Mouse (Mus musculus) hindbrain, embryonic 12.5 days (tissue): Measurements from ENCODE around the gene Ier3. TPM values are rescaled to one million over a fixed set of nuclear protein-coding genes. Genes with fewer than 3 reads are reported as not detected.

Experiments used
- ATAC-seq: fragments of 200-750 bp; cut with Nextera tagmentation; 2 replicates; pipeline ENCODE4 v1.8.0; 2017; ENCODE audit warnings: moderate TSS enrichment; ENCODE audit not compliant: low FRiP score
- H3K27ac ChIP-seq: fragments of 300-500 bp; sonication (generic); 2 replicates; pipeline ENCODE4 v1.5.1; 2016; ENCODE audit warnings: mild to moderate bottlenecking
- H3K27me3 ChIP-seq: fragments of 300-500 bp; sonication (generic); 2 replicates; pipeline ENCODE4 v1.6.1; 2016; ENCODE audit warnings: mild to moderate bottlenecking
- H3K36me3 ChIP-seq: fragments of 300-500 bp; sonication (generic); 2 replicates; pipeline ENCODE4 v1.6.1; 2016; ENCODE audit warnings: mild to moderate bottlenecking
- H3K4me1 ChIP-seq: fragments of 300-500 bp; sonication (generic); 2 replicates; pipeline ENCODE4 v1.6.1; 2016
- H3K4me2 ChIP-seq: fragments of 300-500 bp; sonication (generic); replicated peaks from 2 replicates; pipeline ENCODE4 v1.6.1; 2016; ENCODE audit warnings: mild to moderate bottlenecking
- H3K4me3 ChIP-seq: fragments of 300-500 bp; sonication (generic); 2 replicates; pipeline ENCODE4 v1.5.1; 2016; ENCODE audit warnings: mild to moderate bottlenecking
- H3K9ac ChIP-seq: fragments of 300-500 bp; sonication (generic); 2 replicates; pipeline ENCODE4 v1.6.1; 2016; ENCODE audit warnings: mild to moderate bottlenecking, moderate library complexity
- H3K9me3 ChIP-seq: fragments of 300-500 bp; sonication (generic); replicated peaks from 2 replicates; pipeline ENCODE4 v1.6.1; 2016; ENCODE audit warnings: mild to moderate bottlenecking
- WGBS: fragments of 180-500 bp; shearing (Covaris S2); methylation state at CpG from one replicate; pipeline ENCODE4 v1.1.7; 2016; 5-methylcytosine and 5-hydroxymethylcytosine counted together
- polyA plus RNA-seq: library from polyadenylated mRNA; unstranded; fragments of >200 nt; fragmentation: Nextera tagmentation; extraction: Ambion mirVana; gene quantifications from 2 replicates; pipeline ENCODE4 v1.2.1, GENCODE M21; 2016

Ier3 gene
- polyA plus RNA-seq, 1 experiment from 2014 or later: 5.8 TPM

GRCm38 (mm10) chr17:35792837-35793236 lies 28.6 kb upstream of the Ier3 start:
- 83% methylated on average over 2 of the region's 2 CpGs for WGBS
- H3K4me2 ChIP-seq: no peak overlapping the region
- no peak overlapping the region for H3K27ac ChIP-seq
- H3K27me3 ChIP-seq: no peaks in the 10 kb centered on the region
- H3K9me3 ChIP-seq: no peaks in the 10 kb centered on the region
- H3K4me3 ChIP-seq: no peak overlapping the region
- ATAC-seq: no peak
- no peak overlapping the region for H3K9ac ChIP-seq
- no peaks in the 10 kb centered on the region for H3K36me3 ChIP-seq
- H3K4me1 ChIP-seq: no peaks in the 10 kb centered on the region

GRCm38 (mm10) chr17:35795099-35795498 lies 26.4 kb upstream of the Ier3 start:
- 70% methylated on average over 2 of the region's 2 CpGs for WGBS
- no peak for ATAC-seq
- H3K36me3 ChIP-seq: no peaks in the 10 kb centered on the region
- no peaks in the 10 kb centered on the region for H3K4me1 ChIP-seq
- H3K9me3 ChIP-seq: peaks cover 6% of the 10 kb centered on the region
- H3K9ac ChIP-seq: no peak overlapping the region
- H3K4me2 ChIP-seq: no peak overlapping the region
- no peaks in the 10 kb centered on the region for H3K27me3 ChIP-seq
- H3K4me3 ChIP-seq: no peak overlapping the region
- H3K27ac ChIP-seq: no peak overlapping the region

GRCm38 (mm10) chr17:35795656-35796055 lies 25.8 kb upstream of the Ier3 start:
- H3K27ac ChIP-seq: no peak overlapping the region
- no peak overlapping the region for H3K4me3 ChIP-seq
- no peaks in the 10 kb centered on the region for H3K4me1 ChIP-seq
- peaks cover 6% of the 10 kb centered on the region for H3K9me3 ChIP-seq
- H3K4me2 ChIP-seq: no peak overlapping the region
- no peaks in the 10 kb centered on the region for H3K36me3 ChIP-seq
- 79% methylated on average over 6 of the region's 6 CpGs for WGBS
- no peaks in the 10 kb centered on the region for H3K27me3 ChIP-seq
- no peak for ATAC-seq
- H3K9ac ChIP-seq: no peak overlapping the region

- no peak overlapping the region for H3K27ac ChIP-seq
- peaks cover 6% of the 10 kb centered on the region for H3K9me3 ChIP-seq
- no peaks in the 10 kb centered on the region for H3K27me3 ChIP-seq
- H3K36me3 ChIP-seq: no peaks in the 10 kb centered on the region
- no peaks in the 10 kb centered on the region for H3K4me1 ChIP-seq
- no peak overlapping the region for H3K4me3 ChIP-seq
- no peak for ATAC-seq
- 65% methylated on average over 5 of the region's 5 CpGs for WGBS
- no peak overlapping the region for H3K9ac ChIP-seq
- H3K4me2 ChIP-seq: no peak overlapping the region
Measured at GRCm38 (mm10) chr17:35796835-35797234, 24.6 kb upstream of the Ier3 start.

- no peaks in the 10 kb centered on the region for H3K27me3 ChIP-seq
- no peak overlapping the region for H3K27ac ChIP-seq
- no peak for ATAC-seq
- no peak overlapping the region for H3K4me3 ChIP-seq
- H3K4me2 ChIP-seq: no peak overlapping the region
- peaks cover 2% of the 10 kb centered on the region; the same call in 1 of the 2 replicates for H3K4me1 ChIP-seq
- H3K9ac ChIP-seq: no peak overlapping the region
- 71% methylated on average over 2 of the region's 2 CpGs for WGBS
- H3K36me3 ChIP-seq: no peaks in the 10 kb centered on the region
- H3K9me3 ChIP-seq: peaks cover 6% of the 10 kb centered on the region
Measured at GRCm38 (mm10) chr17:35800905-35801304, 20.6 kb upstream of the Ier3 start.

GRCm38 (mm10) chr17:35803020-35803419 lies 18.5 kb upstream of the Ier3 start:
- no peaks in the 10 kb centered on the region for H3K27me3 ChIP-seq
- H3K4me2 ChIP-seq: no peak overlapping the region
- no peak overlapping the region for H3K4me3 ChIP-seq
- H3K9me3 ChIP-seq: peaks cover 6% of the 10 kb centered on the region
- no peak overlapping the region for H3K9ac ChIP-seq
- no peaks in the 10 kb centered on the region for H3K36me3 ChIP-seq
- no peak for ATAC-seq
- peaks cover 2% of the 10 kb centered on the region; the same call in 1 of the 2 replicates for H3K4me1 ChIP-seq
- 61% methylated on average over 6 of the region's 6 CpGs for WGBS
- H3K27ac ChIP-seq: no peak overlapping the region

GRCm38 (mm10) chr17:35803858-35804399 lies 17.6 kb upstream of the Ier3 start:
- no peak for ATAC-seq
- Histone ChIP-seq H3K27ac (no peak overlapping the region), H3K36me3 (no peaks in the 10 kb centered on the region), H3K4me2 (no peak overlapping the region), H3K4me1 (peaks cover 2% of the 10 kb centered on the region; the same call in 1 of the 2 replicates), H3K4me3 (no peak overlapping the region), H3K27me3 (no peaks in the 10 kb centered on the region), H3K9me3 (no peaks in the 10 kb centered on the region), H3K9ac (no peak overlapping the region)
- WGBS: 92% methylated on average over 4 of the region's 4 CpGs

GRCm38 (mm10) chr17:35808073-35808472 lies 13.4 kb upstream of the Ier3 start:
- H3K4me3 ChIP-seq: no peak overlapping the region
- ATAC-seq: no peak
- H3K4me1 ChIP-seq: peaks cover 2% of the 10 kb centered on the region; the same call in 1 of the 2 replicates
- H3K27me3 ChIP-seq: no peaks in the 10 kb centered on the region
- H3K9me3 ChIP-seq: no peaks in the 10 kb centered on the region
- no peaks in the 10 kb centered on the region for H3K36me3 ChIP-seq
- H3K9ac ChIP-seq: no peak overlapping the region
- 75% methylated on average over 9 of the region's 9 CpGs for WGBS
- no peak overlapping the region for H3K4me2 ChIP-seq
- H3K27ac ChIP-seq: no peak overlapping the region

GRCm38 (mm10) chr17:35809395-35809794 lies 12.1 kb upstream of the Ier3 start:
- H3K27me3 ChIP-seq: no peaks in the 10 kb centered on the region
- no peak for ATAC-seq
- WGBS: 88% methylated on average over 11 of the region's 11 CpGs

GRCm38 (mm10) chr17:35810900-35811648 lies 10.4 kb upstream of the Ier3 start:
- peaks cover 2% of the 10 kb centered on the region; the same call in 1 of the 2 replicates for H3K4me1 ChIP-seq
- no peak overlapping the region for H3K4me3 ChIP-seq
- WGBS: 90% methylated on average over 5 of the region's 5 CpGs
- no peaks in the 10 kb centered on the region for H3K27me3 ChIP-seq
- no peak overlapping the region for H3K4me2 ChIP-seq
- no peaks in the 10 kb centered on the region for H3K36me3 ChIP-seq
- H3K27ac ChIP-seq: no peak overlapping the region
- no peak overlapping the region for H3K9ac ChIP-seq
- no peak for ATAC-seq
- H3K9me3 ChIP-seq: no peaks in the 10 kb centered on the region

More at GRCm38 (mm10) chr17:35809395-35809794, 12.1 kb upstream of the Ier3 start:
- Histone ChIP-seq H3K9me3 (no peaks in the 10 kb centered on the region), H3K9ac (no peak overlapping the region), H3K36me3 (no peaks in the 10 kb centered on the region), H3K4me2 (no peak overlapping the region), H3K4me3 (no peak overlapping the region), H3K27ac (no peak overlapping the region), H3K4me1 (peaks cover 2% of the 10 kb centered on the region; the same call in 1 of the 2 replicates)

GRCm38 (mm10) chr17:35812307-35812706 lies 9.2 kb upstream of the Ier3 start:
- H3K4me3 ChIP-seq: no peak overlapping the region
- H3K27me3 ChIP-seq: no peaks in the 10 kb centered on the region; the same call in 1 of the 2 replicates
- no peak overlapping the region for H3K27ac ChIP-seq
- no peak overlapping the region for H3K9ac ChIP-seq
- peaks cover 6% of the 10 kb centered on the region for H3K4me1 ChIP-seq
- WGBS: 78% methylated on average over 5 of the region's 5 CpGs
- no peaks in the 10 kb centered on the region for H3K9me3 ChIP-seq
- ATAC-seq: no peak
- H3K4me2 ChIP-seq: no peak overlapping the region
- no peaks in the 10 kb centered on the region for H3K36me3 ChIP-seq

- Histone ChIP-seq H3K9ac (no peak overlapping the region), H3K4me3 (no peak overlapping the region), H3K4me2 (no peak overlapping the region), H3K36me3 (no peaks in the 10 kb centered on the region), H3K9me3 (no peaks in the 10 kb centered on the region), H3K27me3 (no peaks in the 10 kb centered on the region; the same call in 1 of the 2 replicates), H3K4me1 (peaks cover 6% of the 10 kb centered on the region), H3K27ac (no peak overlapping the region)
- WGBS: 75% methylated on average over 6 of the region's 6 CpGs
- ATAC-seq: no peak
Measured at GRCm38 (mm10) chr17:35812736-35813135, 8.7 kb upstream of the Ier3 start.

GRCm38 (mm10) chr17:35813245-35813647 lies 8.2 kb upstream of the Ier3 start:
- Histone ChIP-seq H3K9me3 (no peaks in the 10 kb centered on the region), H3K27me3 (no peaks in the 10 kb centered on the region; the same call in 1 of the 2 replicates), H3K4me1 (peaks cover 6% of the 10 kb centered on the region), H3K4me3 (no peak overlapping the region), H3K9ac (no peak overlapping the region), H3K4me2 (no peak overlapping the region), H3K27ac (no peak overlapping the region), H3K36me3 (no peaks in the 10 kb centered on the region)
- 65% methylated on average over 7 of the region's 7 CpGs for WGBS
- ATAC-seq: no peak
